Mouse (Mus musculus) cerebellum, postnatal 25 days (tissue): ENCODE results near the gene Mgat4b.
A peak's percentile ranks its signal among the peaks of the same experiment; 100 is the strongest.

Experiments
- DNase-seq, 2 experiments: peaks; one replicate each; pipeline ENCODE4 v3.0.0; 2021; ENCODE audit warnings: mixed read lengths in 2 of 2

Mgat4b gene

DNA sequence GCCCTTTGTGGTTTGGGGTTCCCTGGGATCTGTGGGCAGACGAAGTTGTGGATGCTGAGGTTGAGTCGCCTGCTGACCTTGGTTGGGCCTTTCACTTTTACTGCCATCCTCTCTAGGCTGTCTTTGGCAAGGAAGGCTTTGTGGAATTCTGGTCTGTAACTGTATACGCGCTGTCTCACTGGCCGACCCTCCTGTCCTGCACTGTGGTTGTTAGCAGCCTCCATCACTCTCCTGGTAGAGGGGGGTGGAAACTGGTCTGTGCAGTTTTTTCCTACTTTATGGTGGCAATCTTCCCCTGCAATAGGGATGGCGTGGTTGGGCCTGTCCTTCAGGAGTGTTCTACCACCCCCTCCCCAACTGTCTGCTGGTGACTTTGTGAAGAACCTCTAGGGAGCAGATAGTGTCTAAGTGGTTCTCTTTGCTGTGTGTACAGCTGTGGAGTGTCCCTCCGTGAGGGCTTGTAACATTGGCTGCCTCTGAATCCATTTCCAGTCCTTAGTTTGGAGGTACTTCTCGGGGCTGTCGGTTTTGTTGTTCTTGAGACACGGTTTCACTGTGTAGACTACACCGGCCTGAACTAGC, 42.1 kb downstream of the Mgat4b start:
- DNase-seq: no peak

GRCm38 (mm10) chr11:50253393-50253792, 42.7 kb downstream of the Mgat4b start:
- DNase-seq: no peak

- peak; percentile 70 to 72 for DNase-seq
Measured at GRCm38 (mm10) chr11:50254010-50254580, 43.4 kb downstream of the Mgat4b start.

DNA sequence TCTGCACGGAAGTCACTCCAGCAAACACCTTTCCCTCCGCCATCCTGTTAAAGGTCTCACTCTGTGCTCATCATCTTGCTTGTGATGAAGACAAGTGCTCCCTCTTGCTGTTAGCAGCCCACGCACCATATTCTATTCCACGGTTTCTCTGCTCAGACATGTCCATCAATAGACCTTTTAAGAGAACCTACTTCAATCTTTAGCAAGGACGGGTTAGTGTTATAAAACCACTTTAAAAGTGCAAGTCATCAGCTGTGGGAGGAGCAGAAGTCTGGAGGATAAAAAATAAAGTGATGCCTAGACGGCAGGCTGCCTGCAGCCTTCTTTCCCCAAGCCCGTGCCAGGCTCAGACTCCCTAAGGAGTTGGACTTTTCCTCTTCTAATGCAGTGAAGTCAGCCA, 45.9 kb downstream of the Mgat4b start:
- DNase-seq: no peak

DNA sequence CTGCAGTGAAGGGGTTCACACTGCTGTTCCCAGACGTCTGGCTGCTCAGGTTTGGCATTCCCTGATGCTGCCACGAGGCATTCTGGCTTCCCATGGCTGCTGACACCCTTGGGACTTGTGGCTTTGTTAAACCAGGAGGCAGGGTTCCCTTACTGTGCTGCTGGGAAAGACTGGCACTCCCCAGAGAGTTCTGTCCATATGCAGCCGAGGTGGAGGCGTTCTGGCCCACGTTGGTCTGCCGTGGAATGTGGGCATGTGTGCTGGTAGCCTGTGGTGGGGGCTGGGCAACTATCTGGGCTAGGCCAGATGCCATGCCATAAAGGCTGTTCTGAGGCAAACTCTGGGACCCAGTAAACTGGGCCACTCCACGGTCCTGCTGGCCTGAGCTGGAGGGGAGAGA, 47.6 kb downstream of the Mgat4b start:
- no peak for DNase-seq

DNA sequence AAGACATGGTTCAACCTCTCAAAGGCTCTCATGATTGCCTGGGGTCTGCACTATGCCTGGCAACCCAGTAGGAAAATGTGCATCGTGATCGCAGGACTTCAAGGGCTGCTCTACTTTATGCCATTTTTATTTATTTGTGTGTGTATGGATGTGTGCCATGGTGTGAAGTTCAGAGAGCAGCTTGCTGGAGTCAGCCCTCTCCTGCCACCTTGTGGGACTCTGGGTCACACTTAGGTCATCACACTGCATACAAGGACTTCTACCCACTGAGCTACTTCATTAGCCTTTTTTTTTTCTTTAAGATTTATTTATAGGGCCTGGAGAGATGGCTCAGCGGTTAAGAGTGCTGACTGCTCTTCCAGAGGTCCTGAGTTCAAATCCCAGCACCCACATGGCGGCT, 51.3 kb downstream of the Mgat4b start:
- DNase-seq: peak in 1 of 2 experiments; percentile 52

DNA sequence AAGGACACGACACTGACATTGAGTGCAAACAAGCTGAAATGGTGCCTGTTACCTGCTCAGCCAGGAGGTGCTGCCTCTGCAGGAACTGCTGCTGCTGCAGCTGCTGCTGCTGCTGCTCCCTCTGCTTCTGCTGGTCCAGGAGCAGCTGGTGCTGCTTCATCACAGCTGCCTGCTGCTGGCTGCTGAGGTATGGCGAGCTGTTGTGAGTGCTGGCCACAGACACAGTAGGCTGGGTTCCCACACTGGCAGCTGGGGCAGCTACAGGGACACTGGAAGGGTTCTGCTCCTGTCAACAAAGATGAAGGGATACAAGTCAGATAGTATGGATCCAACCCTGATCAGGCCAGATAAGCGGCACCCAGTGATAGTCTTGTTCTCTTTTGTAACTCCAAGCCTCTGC, 52.5 kb downstream of the Mgat4b start:
- no peak for DNase-seq

GRCm38 (mm10) chr11:50265931-50266330, 55.2 kb downstream of the Mgat4b start:
- no peak for DNase-seq

GRCm38 (mm10) chr11:50266997-50267396, 56.3 kb downstream of the Mgat4b start:
- DNase-seq: no peak

- no peak for DNase-seq
Measured at GRCm38 (mm10) chr11:50269163-50269562, 58.5 kb downstream of the Mgat4b start.

DNA sequence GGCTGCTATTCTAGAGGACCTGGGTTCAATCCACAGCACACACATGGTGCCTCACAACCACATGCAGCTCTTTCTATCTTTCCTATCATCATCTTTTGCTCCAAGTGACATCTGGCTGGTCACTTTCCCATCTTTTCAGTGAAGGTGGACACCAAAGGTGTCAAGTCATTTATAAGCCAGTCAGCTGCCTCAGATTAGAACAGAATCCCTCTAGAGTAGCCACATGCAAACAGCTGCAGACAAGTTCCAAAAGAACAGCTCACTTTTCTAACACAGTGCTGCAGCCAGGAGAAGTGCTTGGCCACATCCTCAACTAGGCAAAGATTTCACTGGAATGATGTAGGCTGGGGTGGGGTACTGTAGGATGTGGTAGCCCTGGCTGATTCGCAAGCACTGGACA, 59.2 kb downstream of the Mgat4b start:
- no peak for DNase-seq

DNA sequence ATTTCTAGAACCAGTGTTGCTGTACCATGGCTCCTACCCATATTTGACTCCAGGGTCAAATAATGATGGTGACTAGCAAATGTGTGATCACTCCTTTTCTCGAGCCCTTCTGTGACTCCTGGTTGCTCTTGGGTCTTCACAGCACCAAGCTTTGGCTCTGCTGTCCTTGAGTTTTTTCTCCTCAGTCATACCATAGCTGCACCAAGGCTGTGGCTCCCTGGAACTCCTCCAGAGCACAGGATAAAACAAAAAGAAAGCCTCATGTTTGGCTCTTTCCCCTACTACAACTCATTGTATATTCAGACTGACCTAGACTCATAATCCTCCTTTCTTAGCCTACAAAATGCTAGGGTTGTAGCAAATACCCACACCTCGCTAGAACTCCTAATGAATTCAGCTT, 62.1 kb downstream of the Mgat4b start:
- no peak for DNase-seq

GRCm38 (mm10) chr11:50275077-50275476, 64.4 kb downstream of the Mgat4b start:
- no peak for DNase-seq

GRCm38 (mm10) chr11:50275568-50276151, 65.0 kb downstream of the Mgat4b start:
- no peak for DNase-seq

- DNase-seq: no peak
Measured at GRCm38 (mm10) chr11:50277025-50277424, 66.3 kb downstream of the Mgat4b start.

GRCm38 (mm10) chr11:50277706-50278105, 67.0 kb downstream of the Mgat4b start:
- no peak for DNase-seq

DNA sequence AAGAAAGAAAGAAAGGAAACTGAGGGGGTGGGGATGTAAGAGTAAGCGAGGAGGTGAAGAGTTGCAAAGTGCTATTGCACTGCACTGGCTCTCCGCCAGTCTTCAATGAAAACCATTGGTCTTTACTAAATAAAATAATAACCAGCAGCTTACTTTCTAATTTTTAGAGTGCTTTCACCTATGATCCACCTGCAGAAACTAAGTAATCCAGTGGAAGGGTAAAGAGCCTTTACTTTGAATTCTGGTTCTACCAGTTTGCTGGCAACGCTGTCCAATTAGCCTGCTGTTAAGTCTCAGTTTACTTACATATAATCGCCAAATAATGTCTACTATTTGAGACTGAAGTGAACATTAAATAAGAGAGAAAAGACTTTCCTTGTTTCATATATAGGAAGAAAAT, 68.3 kb downstream of the Mgat4b start:
- DNase-seq: no peak

- no peak for DNase-seq
Measured at GRCm38 (mm10) chr11:50280053-50280452, 69.4 kb downstream of the Mgat4b start.
